Mouse (Mus musculus) cerebellum, adult 2 months (tissue): ENCODE data around the gene Mapk8ip1. TPM values are rescaled to one million over a fixed set of nuclear protein-coding genes. Genes with fewer than 3 reads are reported as not detected.
A peak's percentile ranks its signal among the peaks of the same experiment; 100 is the strongest.

Experiments used
- DNase-seq, 2 experiments: peaks; one replicate each; pipeline ENCODE4 v3.0.0; 2021
- H3K27ac ChIP-seq: fragments of 200-500 bp; 2 replicates; pipeline ENCODE4 v1.5.1; 2012; ENCODE audit warnings: low read length, control low read depth, inconsistent platforms; ENCODE audit not compliant: insufficient read depth
- H3K27me3 ChIP-seq: fragments of 200-500 bp; 2 replicates; pipeline ENCODE4 v1.6.1; 2012; ENCODE audit warnings: inconsistent platforms, mild to moderate bottlenecking, low read length, moderate library complexity; ENCODE audit not compliant: control insufficient read depth, insufficient read depth
- H3K4me1 ChIP-seq: fragments of 200-500 bp; 2 replicates; pipeline ENCODE4 v1.6.1; 2011; ENCODE audit warnings: low read length; ENCODE audit not compliant: control insufficient read depth, insufficient read depth
- H3K4me3 ChIP-seq: fragments of 200-500 bp; replicated peaks from 2 replicates; pipeline ENCODE3; 2011; ENCODE audit warnings: mild to moderate bottlenecking, low read depth, low read length, control low read depth; ENCODE audit not compliant: insufficient read depth
- CTCF ChIP-seq: fragments of 200-500 bp; IDR thresholded peaks from 2 replicates; pipeline ENCODE4 v1.5.1; 2011; ENCODE audit warnings: low read depth, mild to moderate bottlenecking, control low read depth, low read length, moderate library complexity, borderline replicate concordance; ENCODE audit not compliant: insufficient read depth
- POLR2A ChIP-seq: fragments of 200-500 bp; IDR thresholded peaks from 2 replicates; pipeline ENCODE4 v1.6.1; 2011; ENCODE audit warnings: low read length, control low read depth, borderline replicate concordance; ENCODE audit not compliant: insufficient read depth
- WGBS: fragments of 180-500 bp; shearing (Covaris S2); methylation state at CpG from one replicate; pipeline ENCODE4 v1.1.7; 2018; 5-methylcytosine and 5-hydroxymethylcytosine counted together
- polyA plus RNA-seq: library from polyadenylated mRNA; depleted of rRNA; stranded (reverse); fragments of >200 nt; gene quantifications from 2 replicates; pipeline ENCODE4 v1.2.3, GENCODE M21; 2012

Mapk8ip1 gene
- polyA plus RNA-seq, 1 experiment = 349 TPM

GRCm38 (mm10) chr2:92364086-92364485, 37.0 kb downstream of the Mapk8ip1 start:
- TF ChIP-seq POLR2A (no peak), CTCF (no peak)
- 95% methylated on average over 4 of the region's 4 CpGs for WGBS
- H3K27me3 ChIP-seq = no peaks in the 10 kb centered on the region
- H3K4me1 ChIP-seq = peaks cover 10% of the 10 kb centered on the region
- DNase-seq = no peak
- no peak overlapping the region for H3K4me3 ChIP-seq
- H3K27ac ChIP-seq = no peak overlapping the region

- H3K4me1 ChIP-seq = peaks cover 11% of the 10 kb centered on the region
- WGBS = 54% methylated on average over 6 of the region's 6 CpGs
These were observed 38.4 kb downstream of the Mapk8ip1 start for GRCm38 (mm10) chr2:92362571-92363228.

GRCm38 (mm10) chr2:92361795-92362194, 39.3 kb downstream of the Mapk8ip1 start:
- Histone ChIP-seq H3K4me3 (no peak overlapping the region), H3K27ac (no peak overlapping the region), H3K27me3 (no peaks in the 10 kb centered on the region), H3K4me1 (peaks cover 11% of the 10 kb centered on the region)
- 59% methylated on average over 8 of the region's 8 CpGs for WGBS
- DNase-seq = no peak
- TF ChIP-seq POLR2A = no peak
- TF ChIP-seq CTCF = no peak

More at GRCm38 (mm10) chr2:92362571-92363228, 38.4 kb downstream of the Mapk8ip1 start:
- no peak for TF ChIP-seq POLR2A
- TF ChIP-seq CTCF = no peak
- no peak overlapping the region for H3K27ac ChIP-seq
- H3K27me3 ChIP-seq = no peaks in the 10 kb centered on the region
- no peak overlapping the region for H3K4me3 ChIP-seq
- no peak for DNase-seq

GRCm38 (mm10) chr2:92360893-92361292, 40.2 kb downstream of the Mapk8ip1 start:
- no peak overlapping the region for H3K4me3 ChIP-seq
- peaks cover 11% of the 10 kb centered on the region for H3K4me1 ChIP-seq
- no peak overlapping the region for H3K27ac ChIP-seq
- 46% methylated on average over 12 of the region's 12 CpGs for WGBS
- H3K27me3 ChIP-seq = no peaks in the 10 kb centered on the region
- no peak for DNase-seq
- TF ChIP-seq CTCF (no peak), POLR2A (no peak)

DNA sequence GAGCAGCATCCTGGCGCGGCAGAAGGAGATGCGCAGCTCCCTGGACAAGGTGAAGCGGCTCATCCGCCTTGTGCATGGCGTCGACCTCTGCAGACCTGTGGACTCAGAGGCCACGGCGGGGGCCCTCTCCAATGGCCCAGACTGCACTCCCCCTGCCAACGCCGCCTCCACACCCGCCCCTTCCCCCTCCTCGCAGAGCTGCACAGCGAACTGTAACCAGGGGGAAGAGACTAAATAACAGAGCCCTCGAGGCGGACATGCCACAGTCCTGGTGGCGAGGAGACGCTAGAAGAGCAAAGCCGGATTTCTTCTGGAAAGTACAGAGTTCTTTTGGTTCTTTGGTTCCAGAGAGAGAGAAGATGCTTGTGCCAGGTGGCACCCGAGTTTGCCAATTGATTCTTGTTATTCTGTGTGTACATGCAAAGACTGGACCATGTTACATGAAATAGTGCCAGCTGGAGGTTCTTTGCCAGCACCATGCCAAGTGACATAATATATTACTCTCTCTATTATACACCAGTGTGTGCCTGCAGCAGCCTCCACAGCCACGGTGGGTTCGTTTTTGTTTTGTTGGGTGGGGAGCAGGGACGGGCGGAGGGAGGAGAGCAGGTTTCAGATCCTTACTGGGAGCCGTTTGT, 40.8 kb downstream of the Mapk8ip1 start:
- no peak for TF ChIP-seq CTCF
- TF ChIP-seq POLR2A = no peak
- no peak overlapping the region for H3K27ac ChIP-seq

DNA sequence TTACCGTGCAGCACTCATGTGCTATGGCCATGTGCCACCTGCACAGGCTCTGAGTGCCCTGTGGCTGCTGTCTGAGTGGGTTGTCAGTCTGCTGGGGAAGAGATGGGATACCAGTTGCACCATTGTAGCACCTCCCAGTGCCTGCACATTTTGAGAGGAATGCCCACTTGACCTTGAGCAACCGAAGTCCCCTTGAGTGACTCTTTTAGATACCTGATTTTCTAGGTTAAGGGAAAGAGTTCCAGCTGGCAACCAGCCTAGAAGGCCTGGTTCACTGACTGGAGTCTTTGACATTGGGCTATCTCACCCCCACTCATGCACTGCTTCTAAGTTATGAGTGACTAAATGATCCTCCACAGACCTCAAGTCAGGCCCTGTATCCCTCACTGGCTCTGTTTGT, 41.8 kb downstream of the Mapk8ip1 start:
- TF ChIP-seq POLR2A (no peak), CTCF (no peak)
- DNase-seq = peak; percentile 25 to 35
- Histone ChIP-seq H3K27ac (no peak overlapping the region), H3K4me3 (no peak overlapping the region), H3K27me3 (no peaks in the 10 kb centered on the region), H3K4me1 (peaks cover 11% of the 10 kb centered on the region)
- WGBS = 21% methylated on average over 2 of the region's 2 CpGs

More for the DNA sequence above, 40.8 kb downstream of the Mapk8ip1 start:
- Histone ChIP-seq H3K4me3 (no peak overlapping the region), H3K27me3 (no peaks in the 10 kb centered on the region), H3K4me1 (peaks cover 11% of the 10 kb centered on the region)
- WGBS = 35% methylated on average over 25 of the region's 25 CpGs
- peak; percentile 38 to 43 for DNase-seq

DNA sequence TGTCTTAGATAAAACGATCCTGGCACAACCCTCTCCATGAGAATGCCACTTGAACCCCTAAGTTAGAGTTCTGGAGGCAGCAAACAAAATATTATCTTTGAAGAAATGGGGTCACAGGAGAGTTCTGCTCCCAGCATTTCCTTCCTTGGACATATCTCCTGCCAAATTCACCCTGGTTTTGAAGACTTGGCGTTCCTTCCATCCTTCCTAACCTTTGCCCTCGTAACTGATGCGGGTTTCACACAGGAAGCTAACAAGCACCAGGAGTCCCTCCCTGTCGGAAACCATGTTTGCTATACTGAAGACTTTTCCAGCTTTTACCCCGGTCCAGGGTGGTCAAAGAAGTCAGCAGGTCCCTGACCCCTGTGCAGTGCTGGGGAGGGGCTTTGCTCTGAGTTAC, 46.8 kb downstream of the Mapk8ip1 start:
- H3K27me3 ChIP-seq = no peaks in the 10 kb centered on the region
- DNase-seq = no peak
- H3K27ac ChIP-seq = no peak overlapping the region
- TF ChIP-seq POLR2A (no peak), CTCF (no peak)
- H3K4me1 ChIP-seq = peaks cover 2% of the 10 kb centered on the region; the same call in 1 of the 2 replicates
- WGBS = 61% methylated on average over 6 of the region's 6 CpGs
- no peak overlapping the region for H3K4me3 ChIP-seq

DNA sequence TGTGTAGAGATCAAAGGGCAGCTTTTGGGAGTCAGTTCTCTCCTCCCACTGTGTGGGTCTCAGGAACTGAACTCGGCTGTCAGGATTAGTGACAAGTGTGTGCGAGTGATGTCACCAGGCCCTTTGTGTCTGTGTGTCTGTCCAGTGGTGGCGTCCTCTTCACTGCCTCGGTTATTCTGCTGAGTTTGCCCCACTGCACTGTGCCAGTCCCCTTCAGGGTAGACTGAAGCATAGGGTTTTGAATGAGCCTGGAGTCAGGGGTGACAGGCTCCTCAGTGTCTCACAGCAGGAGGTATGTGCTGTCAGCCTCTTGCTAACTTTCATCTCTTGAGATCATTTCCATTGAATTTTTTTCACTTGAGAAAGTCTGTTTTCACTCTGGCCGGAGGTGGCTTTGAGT, 47.7 kb downstream of the Mapk8ip1 start:
- WGBS = 41% methylated on average over 5 of the region's 5 CpGs

More for the DNA sequence above, 47.7 kb downstream of the Mapk8ip1 start:
- Histone ChIP-seq H3K27ac (no peak overlapping the region), H3K4me3 (no peak overlapping the region), H3K4me1 (no peaks in the 10 kb centered on the region), H3K27me3 (no peaks in the 10 kb centered on the region)
- TF ChIP-seq CTCF (no peak), POLR2A (no peak)
- no peak for DNase-seq
